Mouse (Mus musculus): ENCODE measurements at regions not wholly inside any gene's neighbourhood (a gene's known extent, or its start where the extent isn't known, plus 50 kb on each side); places are given as distances from the start of the nearest gene placed in this dataset.
"Not testable (repeated sequence)": the region's sequence is repeated elsewhere in the genome, so short reads cannot be mapped to it uniquely, and the experiment has no call there.

GRCm38 (mm10) chr14:15096865-15097264 is 293.6 kb downstream of the Nek10 start:
- Histone ChIP-seq H3K27ac (ENCODE audit: low read depth, low read length) (no peak overlapping the region), H3K9ac (no peak overlapping the region), H3K27me3 (ENCODE audit: insufficient read depth, low read length) (no peaks in the 10 kb centered on the region), H3K4me3 (ENCODE audit: low read depth, low read length) (no peak overlapping the region), H3K4me2 (ENCODE audit: low read depth) (no peak overlapping the region), H3K36me3 (ENCODE audit: insufficient read depth) (no peaks in the 10 kb centered on the region), H3K9me3 (ENCODE audit: low read length) (no peaks in the 10 kb centered on the region), H3K4me1 (ENCODE audit: insufficient read depth) (no peaks in the 10 kb centered on the region)
- WGBS, result 65% methylated on average over 1 of the region's 1 CpGs
- TF ChIP-seq CTCF (IDR thresholded peaks at IDR 0.05; ENCODE audit: low read depth), result no peak
- DNase-seq (no peak), ATAC-seq (no peak)

DNA sequence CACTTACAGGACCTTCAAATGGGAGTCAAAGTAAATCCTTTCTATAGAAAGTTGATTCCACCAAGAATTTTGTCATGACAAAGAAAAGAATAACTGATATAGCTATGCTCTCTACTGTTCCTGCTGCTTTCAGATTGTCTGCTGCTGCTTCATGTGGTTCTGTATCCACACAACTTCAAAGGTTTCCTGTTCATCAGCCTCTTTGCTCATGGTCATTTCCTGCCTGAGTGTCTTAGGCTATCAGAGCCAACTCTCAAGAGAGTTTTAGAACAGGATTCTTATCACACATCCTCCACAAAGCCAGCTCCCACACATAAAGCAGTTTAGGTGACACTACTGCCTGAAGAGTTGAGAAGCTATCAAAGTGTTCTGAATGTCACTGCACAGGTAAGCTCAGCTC is 296.7 kb downstream of the Nek10 start:
- H3K9ac ChIP-seq, result no peak overlapping the region
- H3K27ac ChIP-seq (ENCODE audit: low read depth, low read length), result no peak overlapping the region
- H3K4me2 ChIP-seq (ENCODE audit: low read depth), result no peak overlapping the region
- DNase-seq (no peak), ATAC-seq (no peak)
- no peaks in the 10 kb centered on the region for H3K27me3 ChIP-seq (ENCODE audit: insufficient read depth, low read length)
- no peak overlapping the region for H3K4me3 ChIP-seq (ENCODE audit: low read depth, low read length)
- no peaks in the 10 kb centered on the region for H3K36me3 ChIP-seq (ENCODE audit: insufficient read depth)
- H3K9me3 ChIP-seq (ENCODE audit: low read length), result no peaks in the 10 kb centered on the region
- TF ChIP-seq CTCF (IDR thresholded peaks at IDR 0.05; ENCODE audit: low read depth), result no peak
- H3K4me1 ChIP-seq (ENCODE audit: insufficient read depth), result no peaks in the 10 kb centered on the region

DNA sequence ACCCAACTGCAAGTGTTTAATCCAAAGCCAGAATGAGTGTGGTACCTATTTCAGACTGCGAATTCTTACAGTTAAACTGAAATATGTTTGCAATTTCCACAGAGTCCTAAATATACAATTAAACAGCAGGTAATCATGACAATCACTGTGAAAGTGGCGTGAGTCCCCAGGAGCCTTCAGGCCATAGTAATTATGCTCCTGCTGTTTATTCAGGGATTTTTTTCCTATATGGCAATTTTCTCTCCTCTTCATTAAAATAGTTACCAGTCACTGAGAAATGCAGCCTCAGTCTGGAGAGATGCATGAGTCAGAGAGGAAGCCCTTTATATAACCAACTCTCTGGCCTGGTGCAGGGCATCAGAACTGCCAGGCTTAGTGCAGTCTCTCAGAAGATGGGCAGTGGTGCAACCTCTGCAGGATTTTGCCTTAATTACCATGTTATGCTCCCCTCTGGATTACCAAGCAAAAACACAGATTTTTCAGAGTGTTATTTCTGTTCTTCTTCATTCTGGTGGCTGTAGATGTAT is 304.6 kb downstream of the Nek10 start:
- Histone ChIP-seq H3K27ac (ENCODE audit: low read depth, low read length) (no peak overlapping the region), H3K9ac (no peak overlapping the region), H3K4me3 (ENCODE audit: low read depth, low read length) (no peak overlapping the region), H3K27me3 (ENCODE audit: insufficient read depth, low read length) (no peaks in the 10 kb centered on the region), H3K9me3 (ENCODE audit: low read length) (no peaks in the 10 kb centered on the region), H3K4me2 (ENCODE audit: low read depth) (no peak overlapping the region), H3K36me3 (ENCODE audit: insufficient read depth) (no peaks in the 10 kb centered on the region), H3K4me1 (ENCODE audit: insufficient read depth) (no peaks in the 10 kb centered on the region)
- DNase-seq, result no peak
- ATAC-seq, result no peak
- 71% methylated on average over 2 of the region's 2 CpGs for WGBS
- no peak for TF ChIP-seq CTCF (IDR thresholded peaks at IDR 0.05; ENCODE audit: low read depth)

- H3K9me3 ChIP-seq (ENCODE audit: low read length), result no peaks in the 10 kb centered on the region
- H3K9ac ChIP-seq, result no peak overlapping the region
- ATAC-seq (no peak), DNase-seq (peak; percentile 16)
- no peaks in the 10 kb centered on the region for H3K27me3 ChIP-seq (ENCODE audit: insufficient read depth, low read length)
- H3K4me2 ChIP-seq (ENCODE audit: low read depth), result no peak overlapping the region
- H3K27ac ChIP-seq (ENCODE audit: low read depth, low read length), result no peak overlapping the region
- H3K4me3 ChIP-seq (ENCODE audit: low read depth, low read length), result no peak overlapping the region
- TF ChIP-seq CTCF (IDR thresholded peaks at IDR 0.05; ENCODE audit: low read depth), result peak; percentile 51
- H3K36me3 ChIP-seq (ENCODE audit: insufficient read depth), result no peaks in the 10 kb centered on the region
- H3K4me1 ChIP-seq (ENCODE audit: insufficient read depth), result no peaks in the 10 kb centered on the region
- 64% methylated on average over 2 of the region's 2 CpGs for WGBS
Measured at GRCm38 (mm10) chr14:15119745-15120144, 316.5 kb downstream of the Nek10 start.

- no peaks in the 10 kb centered on the region for H3K4me1 ChIP-seq (ENCODE audit: insufficient read depth)
- H3K9me3 ChIP-seq (ENCODE audit: low read length), result no peaks in the 10 kb centered on the region
- 71% methylated on average over 3 of the region's 3 CpGs for WGBS
- no peak overlapping the region for H3K9ac ChIP-seq
- no peak overlapping the region for H3K4me3 ChIP-seq (ENCODE audit: low read depth, low read length)
- TF ChIP-seq CTCF (IDR thresholded peaks at IDR 0.05; ENCODE audit: low read depth), result no peak
- no peak overlapping the region for H3K27ac ChIP-seq (ENCODE audit: low read depth, low read length)
- DNase-seq, result no peak
- H3K4me2 ChIP-seq (ENCODE audit: low read depth), result no peak overlapping the region
- no peaks in the 10 kb centered on the region for H3K27me3 ChIP-seq (ENCODE audit: insufficient read depth, low read length)
- ATAC-seq, result peak; percentile 51; the same call in 1 of the 2 replicates
- no peaks in the 10 kb centered on the region for H3K36me3 ChIP-seq (ENCODE audit: insufficient read depth)
Measured at GRCm38 (mm10) chr14:15128157-15128556, 310.6 kb downstream of the Lrrc3b start.

GRCm38 (mm10) chr14:15140871-15141270 is 297.9 kb downstream of the Lrrc3b start:
- 87% methylated on average over 1 of the region's 1 CpGs for WGBS
- not testable (repeated sequence) for H3K4me1 ChIP-seq (ENCODE audit: insufficient read depth); H3K4me3 ChIP-seq (ENCODE audit: low read depth, low read length); H3K27ac ChIP-seq (ENCODE audit: low read depth, low read length); H3K36me3 ChIP-seq (ENCODE audit: insufficient read depth); DNase-seq; ATAC-seq; H3K4me2 ChIP-seq (ENCODE audit: low read depth); H3K9me3 ChIP-seq (ENCODE audit: low read length); H3K27me3 ChIP-seq (ENCODE audit: insufficient read depth, low read length); H3K9ac ChIP-seq

GRCm38 (mm10) chr14:15142839-15143238 is 295.9 kb downstream of the Lrrc3b start:
- no peak for TF ChIP-seq CTCF (IDR thresholded peaks at IDR 0.05; ENCODE audit: low read depth)
- Histone ChIP-seq H3K9me3 (ENCODE audit: low read length) (no peaks in the 10 kb centered on the region), H3K4me3 (ENCODE audit: low read depth, low read length) (no peak overlapping the region), H3K27ac (ENCODE audit: low read depth, low read length) (no peak overlapping the region), H3K9ac (no peak overlapping the region), H3K36me3 (ENCODE audit: insufficient read depth) (no peaks in the 10 kb centered on the region), H3K4me1 (ENCODE audit: insufficient read depth) (no peaks in the 10 kb centered on the region), H3K27me3 (ENCODE audit: insufficient read depth, low read length) (no peaks in the 10 kb centered on the region), H3K4me2 (ENCODE audit: low read depth) (no peak overlapping the region)
- ATAC-seq (no peak), DNase-seq (no peak)
- 80% methylated on average over 1 of the region's 1 CpGs for WGBS

- H3K27me3 ChIP-seq (ENCODE audit: insufficient read depth, low read length), result no peaks in the 10 kb centered on the region
- no peak overlapping the region for H3K27ac ChIP-seq (ENCODE audit: low read depth, low read length)
- DNase-seq (no peak), ATAC-seq (no peak)
- TF ChIP-seq CTCF (IDR thresholded peaks at IDR 0.05; ENCODE audit: low read depth), result no peak
- no peak overlapping the region for H3K4me3 ChIP-seq (ENCODE audit: low read depth, low read length)
- 93% methylated on average over 1 of the region's 1 CpGs for WGBS
- H3K4me2 ChIP-seq (ENCODE audit: low read depth), result no peak overlapping the region
- H3K9me3 ChIP-seq (ENCODE audit: low read length), result no peaks in the 10 kb centered on the region
- H3K36me3 ChIP-seq (ENCODE audit: insufficient read depth), result no peaks in the 10 kb centered on the region
- no peaks in the 10 kb centered on the region for H3K4me1 ChIP-seq (ENCODE audit: insufficient read depth)
- H3K9ac ChIP-seq, result no peak overlapping the region
Measured at GRCm38 (mm10) chr14:15148516-15148915, 290.3 kb downstream of the Lrrc3b start.
